In genomic region chr6:41542983-41543382, GRCm38 (mm10) we compare ENCODE assay signal across 10 mouse cellular contexts. TPM values are rescaled to one million over a fixed set of nuclear protein-coding genes. Genes with fewer than 3 reads are reported as not detected.
A peak's percentile ranks its signal among the peaks of the same experiment; 100 is the strongest.
DNase-seq lines count a peak whose midpoint lies in the region; ATAC-seq and TF ChIP-seq lines count a peak whose summit lies in the region.
"Had no signal": no experiment of that assay in that cellular context is flagged by ENCODE, and none has a peak within 500 bp of the region (broad histone marks: within the 10 kb centered on the region; RNA-seq: fewer than 3 reads in every experiment).

No protein-coding gene starts in this region.

- H3K27ac ChIP-seq in intestine, postnatal 0 days (ENCODE audit: low read depth, low read length) = no peak overlapping the region
- H3K27ac ChIP-seq in stomach, embryonic 15.5 days = no peak overlapping the region

- intact Hi-C loops in left cerebral cortex, postnatal 4 days (cut with DNase I) = no loop called here

- H3K4me3 ChIP-seq in intestine, postnatal 0 days (ENCODE audit: low read depth, low read length) = no peak overlapping the region
- peak overlapping the region; percentile 32; the same call in 1 of the 2 replicates for H3K4me3 ChIP-seq in stomach, embryonic 15.5 days (replicated peaks)
- H3K4me3 ChIP-seq: myocyte had no signal

- peak; percentile 81 for ATAC-seq in frontal cortex, adult (ENCODE audit: low TSS enrichment)
- no peak for ATAC-seq in intestine, postnatal 0 days
- no peak for ATAC-seq in stomach, embryonic 15.5 days (ENCODE audit: insufficient read depth, low FRiP score, low read depth)

- H3K27me3 ChIP-seq in intestine, postnatal 0 days (replicated peaks; ENCODE audit: control insufficient read depth, insufficient read depth, low read length) = peaks cover 7% of the 10 kb centered on the region; the same call in 1 of the 2 replicates
- H3K27me3 ChIP-seq in stomach, embryonic 15.5 days (replicated peaks) = no peaks in the 10 kb centered on the region

- no peaks in the 10 kb centered on the region for H3K36me3 ChIP-seq in intestine, postnatal 0 days (ENCODE audit: control insufficient read depth, insufficient read depth)
- H3K36me3 ChIP-seq in stomach, embryonic 15.5 days = no peaks in the 10 kb centered on the region

- H3K4me1 ChIP-seq in intestine, postnatal 0 days (replicated peaks; ENCODE audit: control insufficient read depth, insufficient read depth, low read length) = no peaks in the 10 kb centered on the region
- H3K4me1 ChIP-seq in stomach, embryonic 15.5 days = no peaks in the 10 kb centered on the region

- WGBS in intestine, postnatal 0 days = 23% methylated on average over 3 of the region's 3 CpGs
- 26% methylated on average over 3 of the region's 3 CpGs for WGBS in stomach, embryonic 15.5 days

- no peaks in the 10 kb centered on the region for H3K9me3 ChIP-seq in intestine, postnatal 0 days (ENCODE audit: control insufficient read depth)
- H3K9me3 ChIP-seq in stomach, embryonic 15.5 days = no peaks in the 10 kb centered on the region

- H3K9ac ChIP-seq in intestine, postnatal 0 days (ENCODE audit: low read depth, low read length) = no peak overlapping the region
- H3K9ac ChIP-seq in stomach, embryonic 15.5 days = no peak overlapping the region

- DNase-seq in frontal cortex, postnatal 36 days (ENCODE audit: low spot score in 2 of 2) = no peak
- DNase-seq in right cerebral cortex, adult 18-20 months = peak; percentile 21
- no peak for DNase-seq in right cerebral cortex, postnatal 36 days (ENCODE audit: low spot score in 2 of 2)
- no peak for DNase-seq in left cerebral cortex, postnatal 4 days
- no peak for DNase-seq in retina, postnatal 1 day

- H3K4me2 ChIP-seq in intestine, postnatal 0 days (replicated peaks; ENCODE audit: low read depth) = peak overlapping the region; percentile 43; the same call in 1 of the 2 replicates
- H3K4me2 ChIP-seq in stomach, embryonic 15.5 days = peak overlapping the region; percentile 51

- TF ChIP-seq CTCF in intestine, postnatal 0 days (IDR thresholded peaks at IDR 0.05; ENCODE audit: low read depth) = no peak

RNA-seq across cellular contexts. Expression of gene Prss2, which starts 21.4 kb away (rescaled TPM):
- 10.5 and 17.9 TPM in 2 replicates for polyA plus RNA-seq in intestine, postnatal 0 days (2015; fragmentation: Nextera tagmentation; extraction: Ambion mirVana)
- polyA plus RNA-seq in stomach, embryonic 15.5 days (2015; fragmentation: Nextera tagmentation; extraction: Ambion mirVana) = 141 and 187 TPM in 2 replicates
- not detected for total RNA-seq in left cerebral cortex, postnatal 4 days (2021)
- total RNA-seq: layer of hippocampus, postnatal 10 days had no signal
